Mouse (Mus musculus) neural tube, embryonic 14.5 days (tissue): ENCODE measurements around the gene Zfp664. TPM values are rescaled to one million over a fixed set of nuclear protein-coding genes. Genes with fewer than 3 reads are reported as not detected.

Experiments
- ATAC-seq: fragments of 200-750 bp; cut with Nextera tagmentation; 2 replicates; pipeline ENCODE4 v1.8.0; 2017; ENCODE audit warnings: low read depth, mild to moderate bottlenecking, moderate TSS enrichment, moderate library complexity
- H3K27ac ChIP-seq: fragments of 300-500 bp; sonication (generic); 2 replicates; pipeline ENCODE4 v1.5.1; 2014; ENCODE audit warnings: low read depth, mild to moderate bottlenecking, control low read depth, low read length, moderate library complexity, mixed read lengths
- H3K27me3 ChIP-seq: fragments of 300-500 bp; sonication (generic); 2 replicates; pipeline ENCODE4 v1.6.1; 2014; ENCODE audit warnings: low read length; ENCODE audit not compliant: control insufficient read depth, insufficient read depth
- H3K36me3 ChIP-seq: fragments of 300-500 bp; sonication (generic); 2 replicates; pipeline ENCODE4 v1.6.1; 2014; ENCODE audit warnings: low read length, mixed read lengths; ENCODE audit not compliant: control insufficient read depth, insufficient read depth
- H3K4me1 ChIP-seq: fragments of 300-500 bp; sonication (generic); 2 replicates; pipeline ENCODE4 v1.6.1; 2014; ENCODE audit warnings: low read length; ENCODE audit not compliant: control insufficient read depth, insufficient read depth
- H3K4me2 ChIP-seq: fragments of 300-500 bp; sonication (generic); 2 replicates; pipeline ENCODE4 v1.6.1; 2014; ENCODE audit warnings: mild to moderate bottlenecking, low read depth, low read length, control low read depth
- H3K4me3 ChIP-seq: fragments of 300-500 bp; sonication (generic); 2 replicates; pipeline ENCODE4 v1.5.1; 2014; ENCODE audit warnings: low read depth, low read length, control low read depth, mixed read lengths
- H3K9ac ChIP-seq: fragments of 300-500 bp; sonication (generic); replicated peaks from 2 replicates; pipeline ENCODE4 v1.6.1; 2014; ENCODE audit warnings: low read depth, mild to moderate bottlenecking, control low read depth, low read length, mixed read lengths
- H3K9me3 ChIP-seq: fragments of 300-500 bp; sonication (generic); 2 replicates; pipeline ENCODE4 v1.6.1; 2016; ENCODE audit warnings: low read length; ENCODE audit not compliant: control insufficient read depth
- WGBS: fragments of 180-500 bp; shearing (Covaris S2); extraction: QIAGEN DNeasy Blood & Tissue Kit; methylation state at CpG from one replicate; pipeline ENCODE4 v1.1.7; 2014; 5-methylcytosine and 5-hydroxymethylcytosine counted together
- polyA plus RNA-seq: library from polyadenylated mRNA; unstranded; fragments of >200 nt; fragmentation: Nextera tagmentation; extraction: Ambion mirVana; gene quantifications from 2 replicates; pipeline ENCODE4 v1.2.1, GENCODE M21; 2014

The Zfp664 gene
- polyA plus RNA-seq, 1 experiment from 2014 or later, result 88.3 TPM

DNA sequence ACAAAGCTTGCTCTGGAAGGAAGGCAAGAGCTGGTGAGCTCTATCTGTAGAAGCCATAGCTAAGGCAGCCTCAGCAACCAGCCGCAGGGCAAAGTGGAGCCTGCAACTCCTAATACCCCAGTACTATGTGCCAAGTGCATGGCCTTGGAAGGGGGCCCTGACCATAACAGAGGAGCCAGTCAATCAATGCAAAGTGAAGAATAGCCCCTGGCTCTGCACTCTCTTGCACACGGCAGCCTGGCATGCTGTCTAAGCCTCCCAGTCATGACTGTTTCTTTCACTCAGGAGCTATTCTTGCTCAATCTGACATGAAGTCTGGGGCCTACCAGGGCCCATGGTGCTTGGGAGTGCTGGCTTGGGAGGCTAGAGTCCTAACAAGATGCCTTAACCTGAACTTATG is 21.8 kb upstream of the Zfp664 start:
- H3K27me3 ChIP-seq, result no peaks in the 10 kb centered on the region
- H3K27ac ChIP-seq, result no peak overlapping the region
- H3K9me3 ChIP-seq, result no peaks in the 10 kb centered on the region
- H3K4me3 ChIP-seq, result no peak overlapping the region
- peaks cover 6% of the 10 kb centered on the region for H3K36me3 ChIP-seq
- 69% methylated on average over 2 of the region's 2 CpGs for WGBS
- H3K4me2 ChIP-seq, result no peak overlapping the region
- peaks cover 3% of the 10 kb centered on the region; the same call in 1 of the 2 replicates for H3K4me1 ChIP-seq
- no peak overlapping the region for H3K9ac ChIP-seq
- no peak for ATAC-seq

DNA sequence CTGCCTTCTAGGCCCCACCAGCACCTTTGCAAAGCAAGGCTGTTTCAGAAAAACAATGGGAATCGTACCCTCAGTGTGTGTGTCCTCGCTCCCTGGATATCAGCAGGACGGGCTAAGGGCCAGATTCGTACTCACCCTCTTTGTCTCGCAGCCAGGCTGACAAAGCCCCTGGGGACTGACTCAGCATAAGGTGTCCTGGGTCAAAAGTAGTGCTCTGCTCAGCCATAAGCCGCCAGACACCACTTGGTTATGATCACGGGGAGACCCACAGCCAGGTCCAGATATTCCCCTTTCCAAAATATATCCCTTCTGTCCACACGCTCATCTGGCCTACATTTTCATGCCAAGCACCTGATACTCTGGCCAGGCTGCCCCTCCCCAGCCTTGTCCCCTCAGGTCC is 19.1 kb upstream of the Zfp664 start:
- no peak overlapping the region for H3K9ac ChIP-seq
- 0 out of 2 replicates have a peak overlapping the region, but pooled peaks have one; percentile 0 for H3K27ac ChIP-seq
- WGBS, result 53% methylated on average over 8 of the region's 8 CpGs
- no peak overlapping the region for H3K4me3 ChIP-seq
- H3K36me3 ChIP-seq, result 0 out of 2 replicates have a peak, but pooled peaks cover 1% of the 10 kb centered on the region
- H3K4me2 ChIP-seq, result no peak overlapping the region
- H3K9me3 ChIP-seq, result no peaks in the 10 kb centered on the region
- no peaks in the 10 kb centered on the region for H3K27me3 ChIP-seq
- peaks cover 3% of the 10 kb centered on the region; the same call in 1 of the 2 replicates for H3K4me1 ChIP-seq
- ATAC-seq, result no peak

DNA sequence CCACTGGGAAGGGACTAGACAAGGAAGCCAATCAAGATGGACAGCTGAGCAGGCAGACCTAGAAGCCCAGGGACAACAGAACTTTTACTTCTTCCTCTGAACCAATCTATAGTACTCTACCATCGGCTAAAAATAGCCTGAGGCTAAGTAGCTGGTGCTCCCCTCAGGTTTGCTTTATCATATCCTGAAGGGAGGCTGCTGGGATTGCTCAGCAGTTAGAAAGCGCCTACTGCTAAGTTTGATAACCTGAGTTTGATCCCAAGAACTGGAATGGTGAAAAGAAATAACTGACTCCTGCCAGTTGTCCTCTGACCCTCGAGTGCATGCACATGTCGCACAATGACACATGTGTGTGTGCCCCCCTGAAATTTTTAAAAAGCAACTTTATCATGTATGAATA is 17.6 kb upstream of the Zfp664 start:
- H3K36me3 ChIP-seq, result no peaks in the 10 kb centered on the region
- H3K4me3 ChIP-seq, result no peak overlapping the region
- no peak for ATAC-seq
- H3K9ac ChIP-seq, result no peak overlapping the region
- H3K4me2 ChIP-seq, result no peak overlapping the region
- no peaks in the 10 kb centered on the region for H3K9me3 ChIP-seq
- H3K4me1 ChIP-seq, result peaks cover 3% of the 10 kb centered on the region; the same call in 1 of the 2 replicates
- H3K27me3 ChIP-seq, result no peaks in the 10 kb centered on the region
- H3K27ac ChIP-seq, result no peak overlapping the region
- WGBS, result 85% methylated on average over 4 of the region's 4 CpGs

GRCm38 (mm10) chr5:124847014-124847413 is 15.5 kb upstream of the Zfp664 start:
- Histone ChIP-seq H3K4me1 (peaks cover 3% of the 10 kb centered on the region; the same call in 1 of the 2 replicates), H3K36me3 (no peaks in the 10 kb centered on the region), H3K4me2 (no peak overlapping the region), H3K4me3 (no peak overlapping the region), H3K27ac (no peak overlapping the region), H3K27me3 (no peaks in the 10 kb centered on the region), H3K9ac (no peak overlapping the region), H3K9me3 (no peaks in the 10 kb centered on the region)
- WGBS, result 61% methylated on average over 1 of the region's 1 CpGs
- ATAC-seq, result no peak; the same call in 1 of the 2 replicates

GRCm38 (mm10) chr5:124848994-124849393 is 13.5 kb upstream of the Zfp664 start:
- ATAC-seq, result no peak
- no peak overlapping the region for H3K27ac ChIP-seq
- no peaks in the 10 kb centered on the region for H3K36me3 ChIP-seq
- no peak overlapping the region for H3K9ac ChIP-seq
- no peak overlapping the region for H3K4me3 ChIP-seq
- peaks cover 2% of the 10 kb centered on the region; the same call in 1 of the 2 replicates for H3K4me1 ChIP-seq
- WGBS, result 83% methylated on average over 3 of the region's 3 CpGs
- no peak overlapping the region for H3K4me2 ChIP-seq
- no peaks in the 10 kb centered on the region for H3K27me3 ChIP-seq
- H3K9me3 ChIP-seq, result no peaks in the 10 kb centered on the region

GRCm38 (mm10) chr5:124851572-124851971 is 10.9 kb upstream of the Zfp664 start:
- Histone ChIP-seq H3K36me3 (no peaks in the 10 kb centered on the region), H3K27ac (no peak overlapping the region), H3K9me3 (no peaks in the 10 kb centered on the region), H3K27me3 (no peaks in the 10 kb centered on the region), H3K4me2 (no peak overlapping the region), H3K9ac (no peak overlapping the region), H3K4me1 (no peaks in the 10 kb centered on the region), H3K4me3 (no peak overlapping the region)
- 46% methylated on average over 4 of the region's 4 CpGs for WGBS
- no peak for ATAC-seq

GRCm38 (mm10) chr5:124852294-124852693 is 10.2 kb upstream of the Zfp664 start:
- Histone ChIP-seq H3K4me2 (no peak overlapping the region), H3K9ac (no peak overlapping the region), H3K36me3 (no peaks in the 10 kb centered on the region), H3K27ac (no peak overlapping the region), H3K4me1 (no peaks in the 10 kb centered on the region), H3K9me3 (no peaks in the 10 kb centered on the region), H3K27me3 (no peaks in the 10 kb centered on the region), H3K4me3 (no peak overlapping the region)
- no peak for ATAC-seq
- WGBS, result 44% methylated on average over 2 of the region's 2 CpGs

DNA sequence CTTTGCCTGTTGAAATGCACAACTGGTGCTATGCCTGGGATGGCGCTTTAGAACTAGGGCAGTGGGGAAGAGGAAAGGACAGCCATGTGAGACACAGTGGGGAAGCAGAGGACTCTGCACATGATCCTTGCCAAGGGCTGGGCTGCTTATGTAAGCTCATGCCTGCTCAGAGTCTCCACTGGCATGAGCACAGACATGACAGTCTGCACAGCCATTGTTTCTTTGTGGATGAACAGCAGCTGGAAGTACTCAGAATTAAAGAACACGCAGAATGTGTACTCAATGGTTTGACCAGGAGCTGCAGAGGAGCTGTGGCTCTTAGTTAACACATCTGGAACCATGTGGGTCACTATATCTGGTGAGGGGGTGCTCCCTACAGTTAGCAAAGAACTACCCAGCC is 9.4 kb upstream of the Zfp664 start:
- Histone ChIP-seq H3K36me3 (no peaks in the 10 kb centered on the region), H3K4me3 (no peak overlapping the region), H3K27me3 (no peaks in the 10 kb centered on the region), H3K9me3 (no peaks in the 10 kb centered on the region), H3K9ac (no peak overlapping the region), H3K4me1 (no peaks in the 10 kb centered on the region), H3K4me2 (no peak overlapping the region), H3K27ac (no peak overlapping the region)
- no peak for ATAC-seq
- 84% methylated on average over 2 of the region's 2 CpGs for WGBS

- H3K9me3 ChIP-seq, result no peaks in the 10 kb centered on the region
- no peak overlapping the region for H3K4me3 ChIP-seq
- 96% methylated on average over 4 of the region's 4 CpGs for WGBS
- H3K9ac ChIP-seq, result no peak overlapping the region
- no peaks in the 10 kb centered on the region for H3K27me3 ChIP-seq
- H3K36me3 ChIP-seq, result no peaks in the 10 kb centered on the region
- no peak overlapping the region for H3K27ac ChIP-seq
- no peak for ATAC-seq
- no peaks in the 10 kb centered on the region for H3K4me1 ChIP-seq
- no peak overlapping the region for H3K4me2 ChIP-seq
Observed at GRCm38 (mm10) chr5:124854202-124854601, 8.3 kb upstream of the Zfp664 start.
